Mouse (Mus musculus) kidney, adult 8-10 months (tissue): ENCODE results near the gene Mapkapk2.
"Not testable (repeated sequence)": the region's sequence is repeated elsewhere in the genome, so short reads cannot be mapped to it uniquely, and the experiment has no call there.

ENCODE experiments used
- DNase-seq, 2 experiments: peaks; one replicate each; pipeline ENCODE4 v3.0.0; 2022

Gene Mapkapk2

GRCm38 (mm10) chr1:131097700-131098094, at the start of gene Mapkapk2:
TSS of gene Mapkapk2 (minus strand) at chr1:131097826.
- DNase-seq, result peak; percentile 88 to 91

GRCm38 (mm10) chr1:131146181-131146614, 48.6 kb upstream of the Mapkapk2 start:
- DNase-seq, result no peak

GRCm38 (mm10) chr1:131145222-131145621, 47.6 kb upstream of the Mapkapk2 start:
- DNase-seq, result not testable (repeated sequence)

- no peak for DNase-seq
These were observed 44.8 kb upstream of the Mapkapk2 start for GRCm38 (mm10) chr1:131142472-131142871.

GRCm38 (mm10) chr1:131141449-131141848, 43.8 kb upstream of the Mapkapk2 start:
- no peak for DNase-seq

- DNase-seq, result no peak
These were observed 41.8 kb upstream of the Mapkapk2 start for GRCm38 (mm10) chr1:131139102-131140095.

- DNase-seq, result peak; percentile 87 to 88
These were observed 40.8 kb upstream of the Mapkapk2 start, which contains the start of gene Dyrk3 for GRCm38 (mm10) chr1:131138191-131139016. TSS of gene Dyrk3 (minus strand) at chr1:131138340.

- peak in 1 of 2 experiments; percentile 15 for DNase-seq
These were observed 40.1 kb upstream of the Mapkapk2 start for GRCm38 (mm10) chr1:131137717-131138118.

- no peak for DNase-seq
These were observed 39.5 kb upstream of the Mapkapk2 start for GRCm38 (mm10) chr1:131137111-131137510.

GRCm38 (mm10) chr1:131135960-131136629, 38.5 kb upstream of the Mapkapk2 start:
- no peak for DNase-seq

- peak; percentile 42 to 55 for DNase-seq
These were observed 37.4 kb upstream of the Mapkapk2 start for GRCm38 (mm10) chr1:131134942-131135522.

GRCm38 (mm10) chr1:131134231-131134630, 36.6 kb upstream of the Mapkapk2 start:
- DNase-seq, result no peak

- DNase-seq, result no peak
These were observed 28.5 kb upstream of the Mapkapk2 start for GRCm38 (mm10) chr1:131125987-131126744.

- no peak for DNase-seq
These were observed 26.1 kb upstream of the Mapkapk2 start for GRCm38 (mm10) chr1:131123522-131124265.

- peak in 1 of 2 experiments; percentile 39 for DNase-seq
These were observed 24.4 kb upstream of the Mapkapk2 start for GRCm38 (mm10) chr1:131121987-131122386.

GRCm38 (mm10) chr1:131119026-131119425, 21.4 kb upstream of the Mapkapk2 start:
- DNase-seq, result peak in 1 of 2 experiments; percentile 52

- no peak for DNase-seq
These were observed 20.9 kb upstream of the Mapkapk2 start for GRCm38 (mm10) chr1:131118530-131118929.

GRCm38 (mm10) chr1:131116430-131117011, 18.9 kb upstream of the Mapkapk2 start:
- no peak for DNase-seq

GRCm38 (mm10) chr1:131115932-131116331, 18.3 kb upstream of the Mapkapk2 start:
- peak in 1 of 2 experiments; percentile 66 for DNase-seq

GRCm38 (mm10) chr1:131112576-131112975, 14.9 kb upstream of the Mapkapk2 start:
- peak; percentile 80 to 82 for DNase-seq
